Mouse (Mus musculus) cerebellum, adult 2 months (tissue): ENCODE data around the gene Lingo1.

Experiments used
- CTCF ChIP-seq: fragments of 200-500 bp; IDR thresholded peaks from 2 replicates; pipeline ENCODE4 v1.5.1; 2011; ENCODE audit warnings: low read depth, mild to moderate bottlenecking, control low read depth, low read length, moderate library complexity, borderline replicate concordance; ENCODE audit not compliant: insufficient read depth
- POLR2A ChIP-seq: fragments of 200-500 bp; IDR thresholded peaks from 2 replicates; pipeline ENCODE4 v1.6.1; 2011; ENCODE audit warnings: low read length, control low read depth, borderline replicate concordance; ENCODE audit not compliant: insufficient read depth

- no peak for TF ChIP-seq POLR2A
- no peak for TF ChIP-seq CTCF
These were observed 218.9 kb downstream of the Lingo1 start for GRCm38 (mm10) chr9:56577405-56577804.
